Mouse (Mus musculus): ENCODE data around the gene Hist1h2ai. TPM values are rescaled to one million over a fixed set of nuclear protein-coding genes. Genes with fewer than 3 reads are reported as not detected.
A peak's percentile ranks its signal among the peaks of the same experiment; 100 is the strongest.
"Not testable (repeated sequence)": the region's sequence is repeated elsewhere in the genome, so short reads cannot be mapped to it uniquely, and the experiment has no call there.

The Hist1h2ai gene
- polyA plus RNA-seq, 1 experiment = 0.84 TPM

GRCm38 (mm10) chr13:21751827-21752226 lies 35.6 kb downstream of the Hist1h2ai start:
- Histone ChIP-seq H3K4me3 (replicated peaks; ENCODE audit: insufficient read depth, low read depth, low read length) (no peak overlapping the region), H3K27ac (ENCODE audit: insufficient read depth, low read length) (no peak overlapping the region), H3K4me1 (ENCODE audit: control insufficient read depth, insufficient read depth, low read length) (no peaks in the 10 kb centered on the region), H3K27me3 (ENCODE audit: control insufficient read depth, insufficient read depth, low read length) (no peaks in the 10 kb centered on the region)
- no peak for DNase-seq
- TF ChIP-seq CTCF (IDR thresholded peaks at IDR 0.05; ENCODE audit: borderline replicate concordance, insufficient read depth, low read depth, low read length) (no peak), POLR2A (IDR thresholded peaks at IDR 0.05; ENCODE audit: borderline replicate concordance, insufficient read depth, low read length) (no peak)
- WGBS = 50% methylated on average over 3 of the region's 3 CpGs

GRCm38 (mm10) chr13:21752356-21752755 lies 36.1 kb downstream of the Hist1h2ai start:
- Histone ChIP-seq H3K4me1 (ENCODE audit: control insufficient read depth, insufficient read depth, low read length) (no peaks in the 10 kb centered on the region), H3K27ac (ENCODE audit: insufficient read depth, low read length) (no peak overlapping the region), H3K4me3 (replicated peaks; ENCODE audit: insufficient read depth, low read depth, low read length) (no peak overlapping the region), H3K27me3 (ENCODE audit: control insufficient read depth, insufficient read depth, low read length) (no peaks in the 10 kb centered on the region)
- WGBS = 30% methylated on average over 3 of the region's 3 CpGs
- no peak for DNase-seq
- no peak for TF ChIP-seq POLR2A (IDR thresholded peaks at IDR 0.05; ENCODE audit: borderline replicate concordance, insufficient read depth, low read length)
- no peak for TF ChIP-seq CTCF (IDR thresholded peaks at IDR 0.05; ENCODE audit: borderline replicate concordance, insufficient read depth, low read depth, low read length)

GRCm38 (mm10) chr13:21753051-21753523 lies 36.9 kb downstream of the Hist1h2ai start:
- Histone ChIP-seq H3K27me3 (ENCODE audit: control insufficient read depth, insufficient read depth, low read length) (no peaks in the 10 kb centered on the region), H3K4me1 (ENCODE audit: control insufficient read depth, insufficient read depth, low read length) (no peaks in the 10 kb centered on the region), H3K4me3 (replicated peaks; ENCODE audit: insufficient read depth, low read depth, low read length) (peak overlapping the region; percentile 47), H3K27ac (ENCODE audit: insufficient read depth, low read length) (peak overlapping the region; percentile 57)
- 4% methylated on average over 10 of the region's 10 CpGs for WGBS
- DNase-seq = no peak
- TF ChIP-seq CTCF (IDR thresholded peaks at IDR 0.05; ENCODE audit: borderline replicate concordance, insufficient read depth, low read depth, low read length) (no peak), POLR2A (IDR thresholded peaks at IDR 0.05; ENCODE audit: borderline replicate concordance, insufficient read depth, low read length) (no peak)

- not testable (repeated sequence) for H3K4me1 ChIP-seq (ENCODE audit: control insufficient read depth, insufficient read depth, low read length); H3K27me3 ChIP-seq (ENCODE audit: control insufficient read depth, insufficient read depth, low read length)
- 0 out of 2 replicates have a peak, but pooled peaks have one; percentile 39 for TF ChIP-seq POLR2A (IDR thresholded peaks at IDR 0.05; ENCODE audit: borderline replicate concordance, insufficient read depth, low read length)
- under 1% methylated on average over 47 of the region's 50 CpGs for WGBS
- H3K4me3 ChIP-seq (replicated peaks; ENCODE audit: insufficient read depth, low read depth, low read length) = peak within 1 kb of the TSS; percentile 86
- H3K27ac ChIP-seq (ENCODE audit: insufficient read depth, low read length) = peak within 1 kb of the TSS; percentile 57
- peak; percentile 76 to 91 for DNase-seq
Measured at GRCm38 (mm10) chr13:21753524-21754285, 37.5 kb downstream of the Hist1h2ai start, which contains the start of the genes Hist1h2ak and Hist1h2bn. TSS of gene Hist1h2ak (minus strand) at chr13:21753827. TSS of gene Hist1h2bn (plus strand) at chr13:21754123.

GRCm38 (mm10) chr13:21754294-21755001 lies 38.2 kb downstream of the Hist1h2ai start:
- H3K4me1 ChIP-seq (ENCODE audit: control insufficient read depth, insufficient read depth, low read length); H3K27me3 ChIP-seq (ENCODE audit: control insufficient read depth, insufficient read depth, low read length); H3K27ac ChIP-seq (ENCODE audit: insufficient read depth, low read length): not testable (repeated sequence)
- WGBS = 1% methylated on average over 23 of the region's 26 CpGs
- H3K4me3 ChIP-seq (replicated peaks; ENCODE audit: insufficient read depth, low read depth, low read length) = peak overlapping the region; percentile 26
- peak in 1 of 2 experiments; percentile 23 for DNase-seq

- DNase-seq = no peak
- 57% methylated on average over 1 of the region's 1 CpGs for WGBS
- Histone ChIP-seq H3K27me3 (ENCODE audit: control insufficient read depth, insufficient read depth, low read length) (no peaks in the 10 kb centered on the region), H3K4me3 (replicated peaks; ENCODE audit: insufficient read depth, low read depth, low read length) (no peak overlapping the region), H3K4me1 (ENCODE audit: control insufficient read depth, insufficient read depth, low read length) (no peaks in the 10 kb centered on the region), H3K27ac (ENCODE audit: insufficient read depth, low read length) (no peak overlapping the region)
- TF ChIP-seq POLR2A (IDR thresholded peaks at IDR 0.05; ENCODE audit: borderline replicate concordance, insufficient read depth, low read length) (no peak), CTCF (IDR thresholded peaks at IDR 0.05; ENCODE audit: borderline replicate concordance, insufficient read depth, low read depth, low read length) (no peak)
Measured at GRCm38 (mm10) chr13:21755707-21756106, 39.5 kb downstream of the Hist1h2ai start.

Other genes starting within 250 kb of the Hist1h2ai start
- 0.44 and 0.54 TPM in 2 replicates for gene Nkapl, start 247.9 kb upstream of the Hist1h2ai start, polyA plus RNA-seq (2012; rRNA removed)
- gene Zkscan4, start 237.5 kb upstream of the Hist1h2ai start, polyA plus RNA-seq (2012; rRNA removed) = 3.6 and 4.2 TPM in 2 replicates
- not detected in 2 replicates for gene Gm10065, start 237.0 kb upstream of the Hist1h2ai start, polyA plus RNA-seq (2012; rRNA removed)
- 1.5 and 1.8 TPM in 2 replicates for gene AK157302, start 221.2 kb upstream of the Hist1h2ai start, polyA plus RNA-seq (2012; rRNA removed)
- gene Gm11273, start 215.0 kb upstream of the Hist1h2ai start, polyA plus RNA-seq (2012; rRNA removed) = 28.3 and 29.8 TPM in 2 replicates
- gene Zkscan8, start 185.3 kb upstream of the Hist1h2ai start, polyA plus RNA-seq (2012; rRNA removed) = 7.5 and 9.8 TPM in 2 replicates
- gene Olfr1366, start 173.6 kb upstream of the Hist1h2ai start, polyA plus RNA-seq (2012; rRNA removed) = not detected in 2 replicates
- not detected in 2 replicates for gene Olfr1535, start 156.5 kb upstream of the Hist1h2ai start, polyA plus RNA-seq (2012; rRNA removed)
- not detected in 2 replicates for gene Olfr1364, start 134.7 kb upstream of the Hist1h2ai start, polyA plus RNA-seq (2012; rRNA removed)
- not detected in 2 replicates for gene Olfr1362, start 102.4 kb upstream of the Hist1h2ai start, polyA plus RNA-seq (2012; rRNA removed)
- 0.03 TPM in 1 of 2 replicates, not detected in the other for gene Olfr11, start 73.9 kb upstream of the Hist1h2ai start, polyA plus RNA-seq (2012; rRNA removed)
- not detected in 2 replicates for gene Olfr1361, start 53.0 kb upstream of the Hist1h2ai start, polyA plus RNA-seq (2012; rRNA removed)
- gene Olfr1360, start 39.0 kb upstream of the Hist1h2ai start, polyA plus RNA-seq (2012; rRNA removed) = not detected in 2 replicates
- gene Olfr1359, start 18.3 kb upstream of the Hist1h2ai start, polyA plus RNA-seq (2012; rRNA removed) = not detected in 2 replicates
- not detected in 2 replicates for gene Hist1h2bl, start 279 bp upstream of the Hist1h2ai start, polyA plus RNA-seq (2012; rRNA removed)
- 2.9 TPM in 1 of 2 replicates, not detected in the other for gene Hist1h3h, start 1.2 kb downstream of the Hist1h2ai start, polyA plus RNA-seq (2012; rRNA removed)
- gene Hist1h2bm, start 5.6 kb downstream of the Hist1h2ai start, polyA plus RNA-seq (2012; rRNA removed) = not detected in 2 replicates
- gene Hist1h4j, start 18.6 kb downstream of the Hist1h2ai start, polyA plus RNA-seq (2012; rRNA removed) = 2.4 and 3.6 TPM in 2 replicates
- gene Hist1h4k, start 34.1 kb downstream of the Hist1h2ai start, polyA plus RNA-seq (2012; rRNA removed) = 16.9 and 17.5 TPM in 2 replicates
- 1.9 and 2.4 TPM in 2 replicates for gene Hist1h2ak, start 37.4 kb downstream of the Hist1h2ai start, polyA plus RNA-seq (2012; rRNA removed)
- 1.2 and 2.6 TPM in 2 replicates for gene Hist1h2bn, start 37.7 kb downstream of the Hist1h2ai start, polyA plus RNA-seq (2012; rRNA removed)
- gene Hist1h1b, start 64.2 kb downstream of the Hist1h2ai start, polyA plus RNA-seq (2012; rRNA removed) = 0.27 and 0.41 TPM in 2 replicates
- 1.9 and 4.9 TPM in 2 replicates for gene Hist1h3i, start 66.9 kb downstream of the Hist1h2ai start, polyA plus RNA-seq (2012; rRNA removed)
- gene Hist1h2an, start 70.8 kb downstream of the Hist1h2ai start, polyA plus RNA-seq (2012; rRNA removed) = not detected in 2 replicates
- not detected in 2 replicates for gene Hist1h2bp, start 71.0 kb downstream of the Hist1h2ai start, polyA plus RNA-seq (2012; rRNA removed)
- 1.2 and 2.3 TPM in 2 replicates for gene Hist1h2bq, start 93.8 kb downstream of the Hist1h2ai start, polyA plus RNA-seq (2012; rRNA removed)
- not detected in 2 replicates for gene Hist1h2ao, start 94.0 kb downstream of the Hist1h2ai start, polyA plus RNA-seq (2012; rRNA removed)
- not detected in 2 replicates for gene Hist1h4m, start 95.3 kb downstream of the Hist1h2ai start, polyA plus RNA-seq (2012; rRNA removed)
- gene Hist1h4n, start 115.8 kb downstream of the Hist1h2ai start, polyA plus RNA-seq (2012; rRNA removed) = 12.7 and 19.8 TPM in 2 replicates
- gene Hist1h2ap, start 117.1 kb downstream of the Hist1h2ai start, polyA plus RNA-seq (2012; rRNA removed) = 1.5 and 1.6 TPM in 2 replicates
- 0.16 and 1.3 TPM in 2 replicates for gene Hist1h2br, start 117.3 kb downstream of the Hist1h2ai start, polyA plus RNA-seq (2012; rRNA removed)
- 0.95 and 1.0 TPM in 2 replicates for gene Zfp184, start 228.7 kb downstream of the Hist1h2ai start, polyA plus RNA-seq (2012; rRNA removed)